Mouse (Mus musculus) kidney, adult 2 months (tissue): ENCODE measurements at regions not wholly inside any gene's neighbourhood (a gene's known extent, or its start where the extent isn't known, plus 50 kb on each side); places are given as distances from the start of the nearest gene placed in this dataset.
"Not testable (repeated sequence)": the region's sequence is repeated elsewhere in the genome, so short reads cannot be mapped to it uniquely, and the experiment has no call there.

Source experiments
- DNase-seq: peaks from one replicate; pipeline ENCODE4 v3.0.0; 2021
- H3K27ac ChIP-seq: fragments of 200-500 bp; 2 replicates; pipeline ENCODE4 v1.5.1; 2012; ENCODE audit warnings: low read depth, low read length, control low read depth, inconsistent platforms; ENCODE audit not compliant: insufficient read depth
- H3K27me3 ChIP-seq: fragments of 200-500 bp; replicated peaks from 2 replicates; pipeline ENCODE4 v1.6.1; 2012; ENCODE audit warnings: mild to moderate bottlenecking, moderate library complexity, low read length, inconsistent platforms; ENCODE audit not compliant: control insufficient read depth, insufficient read depth
- H3K36me3 ChIP-seq: fragments of 200-500 bp; 2 replicates; pipeline ENCODE4 v1.6.1; 2012; ENCODE audit warnings: mild to moderate bottlenecking, moderate library complexity, low read length, inconsistent platforms; ENCODE audit not compliant: control insufficient read depth, insufficient read depth
- H3K4me1 ChIP-seq: fragments of 200-500 bp; 2 replicates; pipeline ENCODE4 v1.6.1; 2011; ENCODE audit warnings: low read length; ENCODE audit not compliant: control insufficient read depth, insufficient read depth
- H3K4me3 ChIP-seq: fragments of 200-500 bp; 2 replicates; pipeline ENCODE4 v1.5.1; 2011; ENCODE audit warnings: mild to moderate bottlenecking, low read depth, low read length, control low read depth; ENCODE audit not compliant: insufficient read depth
- CTCF ChIP-seq: fragments of 200-500 bp; conservative IDR thresholded peaks from 2 replicates; pipeline ENCODE4 v1.5.1; 2011; ENCODE audit warnings: low read depth, mild to moderate bottlenecking, control low read depth, low read length, moderate library complexity, mixed read lengths; ENCODE audit not compliant: insufficient read depth, insufficient read length
- POLR2A ChIP-seq: fragments of 200-500 bp; IDR thresholded peaks from one replicate; pipeline ENCODE4 v1.6.1; 2011; ENCODE audit warnings: low read depth, low read length, control low read depth
- WGBS: fragments of 180-500 bp; shearing (Covaris S2); methylation state at CpG from one replicate; pipeline ENCODE4 v1.1.7; 2018; 5-methylcytosine and 5-hydroxymethylcytosine counted together

DNA sequence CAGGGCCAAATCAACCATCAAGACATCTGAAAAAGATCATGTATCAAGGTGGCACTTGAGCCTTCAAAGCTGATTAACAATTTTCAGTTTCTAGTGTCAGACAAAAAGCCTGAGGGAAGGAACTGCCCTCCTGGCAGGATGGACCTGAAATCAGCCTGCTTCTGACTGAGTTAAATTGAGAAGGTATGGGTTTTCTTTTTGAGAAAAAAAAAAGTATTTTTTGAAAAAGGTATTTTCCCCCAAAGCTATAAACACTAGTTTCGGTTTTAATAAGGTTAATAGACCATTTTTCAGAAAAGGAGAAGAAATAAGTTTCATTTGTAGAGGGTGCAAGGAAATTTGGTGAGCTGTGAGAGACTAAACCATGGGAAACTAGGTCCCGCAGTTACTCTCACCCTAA lies 124.6 kb upstream of the Mrpl21 start:
- H3K36me3 ChIP-seq, H3K4me3 ChIP-seq, H3K27ac ChIP-seq, H3K27me3 ChIP-seq, H3K4me1 ChIP-seq, DNase-seq: not testable (repeated sequence)
- WGBS = 58% methylated on average over 2 of the region's 2 CpGs

DNA sequence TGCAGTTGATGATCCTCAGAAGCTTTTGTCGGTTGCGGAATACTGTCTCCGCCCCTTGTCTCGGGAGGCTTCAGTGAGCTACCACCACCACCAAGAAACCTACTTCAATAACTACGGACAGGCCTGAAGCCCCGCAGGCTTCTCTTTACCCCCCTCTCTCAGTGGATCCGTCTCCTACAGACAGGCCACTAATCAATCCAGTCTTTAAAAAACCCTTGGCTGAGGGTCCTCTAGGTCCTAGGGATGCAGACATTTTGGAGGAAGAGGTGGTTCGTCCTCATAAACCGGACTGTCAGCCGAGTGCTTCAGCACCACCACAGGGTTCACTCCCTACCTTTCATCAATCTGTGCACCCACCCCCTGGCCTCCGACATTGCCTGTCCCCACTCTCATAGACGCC lies 123.4 kb upstream of the Mrpl21 start:
- no peak for TF ChIP-seq CTCF
- TF ChIP-seq POLR2A = no peak
- WGBS = 85% methylated on average over 12 of the region's 12 CpGs

DNA sequence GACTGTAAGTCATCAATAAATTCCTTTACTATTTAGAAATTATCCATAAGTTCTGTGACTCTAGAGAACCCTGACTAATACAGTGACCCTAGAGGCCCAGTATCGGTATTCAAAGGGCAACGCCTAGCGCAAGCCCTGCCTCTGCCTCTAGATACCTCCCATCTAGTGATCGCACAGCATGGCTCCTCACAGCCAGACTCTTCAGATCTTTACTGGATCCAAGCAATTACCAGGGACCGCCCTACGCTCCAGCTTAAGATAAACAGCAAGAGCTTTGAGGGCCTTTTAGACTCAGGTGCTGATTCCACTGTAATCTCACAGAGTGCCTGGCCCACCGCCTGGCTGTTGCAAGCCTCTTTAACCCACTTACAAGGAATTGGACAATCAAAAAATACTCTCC lies 115.0 kb upstream of the Mrpl21 start:
- DNase-seq = no peak
- no peaks in the 10 kb centered on the region; the same call in 1 of the 2 replicates for H3K27me3 ChIP-seq
- H3K4me1 ChIP-seq = no peaks in the 10 kb centered on the region
- no peak overlapping the region for H3K27ac ChIP-seq
- WGBS = 73% methylated on average over 7 of the region's 7 CpGs
- no peak overlapping the region for H3K4me3 ChIP-seq
- no peaks in the 10 kb centered on the region for H3K36me3 ChIP-seq
- no peak for TF ChIP-seq CTCF

More for the DNA sequence above, 123.4 kb upstream of the Mrpl21 start:
- Histone ChIP-seq H3K36me3 (no peaks in the 10 kb centered on the region), H3K27ac (no peak overlapping the region), H3K4me1 (no peaks in the 10 kb centered on the region), H3K4me3 (no peak overlapping the region), H3K27me3 (no peaks in the 10 kb centered on the region)
- no peak for DNase-seq

DNA sequence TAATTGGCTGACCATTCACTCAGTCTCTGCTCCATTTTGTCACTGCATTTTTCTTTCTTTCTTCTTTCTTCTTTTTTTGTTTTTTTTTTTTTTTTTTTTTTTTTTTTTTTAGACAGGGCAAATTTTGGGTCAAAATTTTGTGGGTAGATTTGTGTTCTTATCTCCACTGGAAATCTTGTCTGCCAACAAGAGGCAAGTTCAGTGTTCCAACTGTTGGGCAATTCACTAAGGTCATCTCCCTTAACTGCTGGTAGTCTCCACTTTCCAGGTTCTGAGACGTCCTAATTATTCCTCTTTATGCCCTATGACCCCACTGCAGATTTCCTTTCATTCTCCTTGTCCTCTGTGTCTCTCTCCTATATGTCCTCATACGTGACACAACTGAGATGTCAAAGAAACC lies 100.1 kb upstream of the Mrpl21 start:
- H3K4me3 ChIP-seq = no peak overlapping the region
- no peaks in the 10 kb centered on the region for H3K27me3 ChIP-seq
- no peak overlapping the region for H3K27ac ChIP-seq
- WGBS = 49% methylated on average over 2 of the region's 2 CpGs
- DNase-seq = no peak
- H3K36me3 ChIP-seq = no peaks in the 10 kb centered on the region
- TF ChIP-seq CTCF (no peak), POLR2A (no peak)
- no peaks in the 10 kb centered on the region for H3K4me1 ChIP-seq

DNA sequence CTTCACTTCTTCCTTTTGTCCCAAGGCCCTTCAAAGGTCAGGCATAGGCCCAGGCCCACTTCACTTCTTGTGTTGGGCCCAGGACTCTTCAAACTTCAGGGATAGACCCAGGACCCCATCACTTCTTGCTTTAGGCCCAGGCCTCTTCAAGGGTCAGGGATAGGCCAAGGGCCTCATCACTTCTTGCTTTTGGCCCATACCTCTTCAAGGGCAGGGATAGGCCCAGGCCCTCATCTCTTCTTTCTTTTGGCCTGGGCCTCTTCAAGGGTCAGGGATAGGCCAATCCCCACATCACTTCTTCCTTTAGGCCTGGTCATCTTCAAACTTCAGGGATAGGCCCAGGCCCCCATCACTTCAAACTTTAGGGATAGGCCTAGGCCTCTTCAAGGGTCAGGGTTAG lies 90.1 kb upstream of the Mrpl21 start:
- H3K4me1 ChIP-seq = no peaks in the 10 kb centered on the region
- no peak overlapping the region for H3K27ac ChIP-seq
- H3K27me3 ChIP-seq = no peaks in the 10 kb centered on the region
- no peak for DNase-seq
- no peaks in the 10 kb centered on the region for H3K36me3 ChIP-seq
- no peak overlapping the region for H3K4me3 ChIP-seq
- TF ChIP-seq POLR2A = no peak
- no peak for TF ChIP-seq CTCF

DNA sequence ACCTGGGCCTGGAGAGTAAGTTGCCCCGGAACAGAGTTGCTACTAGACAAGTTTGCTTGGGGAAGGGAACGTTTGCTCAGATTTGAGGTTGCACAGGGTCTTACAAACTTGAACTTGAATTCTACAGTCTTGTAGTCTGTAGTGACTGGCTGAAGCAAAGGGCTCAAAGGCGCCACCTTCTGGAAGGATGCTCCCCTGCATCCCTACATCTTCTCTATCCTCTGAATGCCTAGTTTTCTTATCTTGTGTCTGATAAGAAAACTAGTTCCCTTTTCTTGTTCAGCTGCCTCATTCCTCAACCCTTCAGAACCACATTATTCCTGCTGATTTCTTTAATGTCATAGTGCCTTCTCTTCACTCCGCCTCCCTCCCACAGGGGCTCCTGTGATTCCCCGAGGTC lies 78.2 kb upstream of the Mrpl21 start:
- not testable (repeated sequence) for H3K27me3 ChIP-seq, H3K27ac ChIP-seq, H3K36me3 ChIP-seq, H3K4me1 ChIP-seq, H3K4me3 ChIP-seq
- 57% methylated on average over 5 of the region's 5 CpGs for whole genome bisulfite sequencing
- TF ChIP-seq CTCF = peak; percentile 51
- DNase-seq = peak; percentile 6

DNA sequence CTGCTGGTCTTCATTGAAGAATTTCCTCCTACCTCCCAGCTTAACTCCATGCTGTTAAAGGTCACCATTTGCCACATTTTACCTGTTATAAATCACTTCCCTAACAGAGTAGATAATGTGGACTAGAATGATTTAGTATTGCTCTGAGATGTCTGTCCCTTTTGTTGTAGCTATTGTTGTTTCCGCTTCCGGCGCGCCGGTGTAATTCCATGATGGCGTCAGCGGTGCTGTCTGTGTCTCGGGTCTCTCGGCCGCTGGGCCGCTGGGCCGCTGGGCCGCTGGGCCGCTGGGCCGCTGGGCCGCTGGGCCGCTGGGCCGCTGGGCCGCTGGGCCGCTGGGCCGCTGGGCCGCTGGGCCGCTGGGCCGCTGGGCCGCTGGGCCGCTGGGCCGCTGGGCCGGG lies 77.3 kb upstream of the Mrpl21 start:
- H3K36me3 ChIP-seq, H3K27me3 ChIP-seq, H3K27ac ChIP-seq, DNase-seq, H3K4me1 ChIP-seq, H3K4me3 ChIP-seq: not testable (repeated sequence)
- 85% methylated on average over 28 of the region's 28 CpGs for WGBS

DNA sequence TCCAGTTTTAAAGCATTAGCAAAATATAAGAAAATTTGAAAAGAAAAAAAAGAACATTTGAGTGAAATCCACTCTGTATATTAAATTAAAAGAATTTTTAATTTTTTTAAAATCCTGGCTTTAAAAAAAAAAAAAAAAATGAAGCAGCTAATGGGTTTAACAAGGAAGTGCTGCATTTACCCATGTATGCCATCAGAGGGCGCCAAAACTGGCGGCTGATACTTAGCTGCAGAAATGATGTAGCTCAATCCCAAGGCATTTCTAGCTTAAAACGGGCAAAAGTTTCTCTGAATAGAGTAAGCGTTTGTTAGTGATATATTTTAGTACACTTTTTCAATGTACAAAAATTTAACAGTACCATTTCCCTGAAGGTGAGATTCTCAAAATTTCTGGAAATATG lies 74.4 kb upstream of the Mrpl21 start:
- WGBS = 17% methylated on average over 4 of the region's 4 CpGs
- TF ChIP-seq CTCF (peak; percentile 67), POLR2A (no peak)
- Histone ChIP-seq H3K27ac (no peak overlapping the region), H3K4me3 (no peak overlapping the region), H3K36me3 (no peaks in the 10 kb centered on the region), H3K4me1 (no peaks in the 10 kb centered on the region), H3K27me3 (no peaks in the 10 kb centered on the region)
- DNase-seq = peak; percentile 34
